Mouse (Mus musculus): ENCODE results near the gene C1qb.

The C1qb gene

DNA sequence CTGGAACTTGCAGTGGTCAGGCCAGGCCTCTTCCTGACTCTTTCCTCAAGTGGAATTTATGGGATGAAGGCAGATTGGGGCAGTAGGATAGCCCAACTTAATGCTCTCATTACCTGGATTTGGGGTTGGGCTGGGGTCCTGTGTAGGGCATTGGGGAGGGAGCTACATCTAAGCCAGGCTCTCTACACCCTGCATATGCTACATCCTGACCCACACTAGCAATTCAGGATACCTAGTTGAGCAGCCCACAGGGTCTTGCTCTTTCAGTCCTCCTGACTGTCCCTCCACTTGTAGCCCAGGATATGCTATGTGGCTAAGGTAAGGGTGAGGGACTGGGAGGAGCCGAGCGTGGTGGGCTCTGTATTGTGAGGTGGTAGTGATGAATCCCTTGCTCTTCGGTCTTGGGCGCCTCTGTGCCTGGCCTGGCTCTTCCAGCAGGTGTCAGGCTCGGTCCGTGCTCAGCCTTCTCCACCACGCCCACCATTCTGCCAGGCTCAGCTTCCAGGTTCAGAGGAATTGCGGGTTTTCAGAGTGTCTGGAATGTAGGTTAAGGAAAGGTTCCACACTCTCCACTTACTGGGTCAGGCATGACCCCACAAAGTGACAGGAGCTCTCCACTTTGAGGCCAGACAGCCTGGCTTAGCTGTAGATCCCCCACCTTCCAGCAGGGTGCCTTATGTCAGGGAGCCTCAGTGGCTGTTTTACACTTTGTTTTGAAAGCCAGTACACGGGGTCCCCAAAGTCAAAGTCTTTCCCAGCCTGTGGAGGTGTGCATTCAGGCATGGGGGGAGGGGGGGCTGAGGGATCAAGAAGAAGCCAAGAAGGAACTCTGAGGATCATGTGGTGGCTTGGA, 7.9 kb upstream of the C1qb start:
- peak; percentile 16 for DNase-seq

GRCm38 (mm10) chr4:136892811-136893210, 6.8 kb upstream of the C1qb start, which contains the start of gene C1qc:
Gene C1qc (minus strand): TSS chr4:136893065.
- peak; percentile 9 for DNase-seq

GRCm38 (mm10) chr4:136892371-136892770, 6.4 kb upstream of the C1qb start:
- DNase-seq, result no peak

- no peak for DNase-seq
These were observed 5.1 kb upstream of the C1qb start for GRCm38 (mm10) chr4:136891115-136891514.

DNA sequence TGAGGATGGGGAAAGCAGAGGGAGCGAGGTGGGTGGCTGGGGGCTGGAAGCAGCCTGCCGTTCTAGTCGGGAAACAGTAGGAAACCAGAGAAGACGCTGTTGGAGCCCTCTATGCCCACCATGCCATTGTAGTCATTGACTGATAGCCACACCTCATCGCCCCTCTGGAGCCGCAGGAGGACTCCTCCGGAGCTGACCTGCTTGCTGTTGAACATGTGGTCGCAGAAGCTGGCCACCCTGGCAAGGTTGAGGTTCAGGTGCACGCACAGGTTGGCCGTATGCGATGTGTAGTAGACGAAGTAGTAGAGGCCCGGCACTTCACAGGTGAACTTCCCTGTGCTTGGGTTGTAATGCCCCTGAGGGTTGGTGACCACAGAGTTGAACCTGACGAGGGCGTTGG, 4.0 kb upstream of the C1qb start:
- DNase-seq, result no peak

DNA sequence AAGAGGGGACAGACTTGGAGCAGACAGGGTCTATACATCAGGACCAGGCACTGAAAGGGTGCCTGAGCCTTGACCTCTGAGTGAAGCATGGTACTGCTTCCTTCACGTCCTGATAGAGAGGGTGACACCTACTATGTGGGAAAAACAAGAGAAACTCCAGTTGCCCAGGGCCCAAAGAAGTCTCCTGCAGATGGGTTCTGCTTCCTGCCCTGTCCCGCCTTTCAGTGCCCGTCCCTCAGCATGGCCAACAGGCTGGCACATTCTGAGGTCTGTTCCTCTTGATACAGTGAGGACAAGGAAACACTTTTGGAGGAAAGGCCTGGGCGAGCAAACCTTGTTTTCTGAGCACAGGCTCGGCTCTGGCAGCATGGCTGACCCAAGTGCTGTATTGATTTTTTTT, 1.7 kb upstream of the C1qb start:
- DNase-seq, result no peak

DNA sequence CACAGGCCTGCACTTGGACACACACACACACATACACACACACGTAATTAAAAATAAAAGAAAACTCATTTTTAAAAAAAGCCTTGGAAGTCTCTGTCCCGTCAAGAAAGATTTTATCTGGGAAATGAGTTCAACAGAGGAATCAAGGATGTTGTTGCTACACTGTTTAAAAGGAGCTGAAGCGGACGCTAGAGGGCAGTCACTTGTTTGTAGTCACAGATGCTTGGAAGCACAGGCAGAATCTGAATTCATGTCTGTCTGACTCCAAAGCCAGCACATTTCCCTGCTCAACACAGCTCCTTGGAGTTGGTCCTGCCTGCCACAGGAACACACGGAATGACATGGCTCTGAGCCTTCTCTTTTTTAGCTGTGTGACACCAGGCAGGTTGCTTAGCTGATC, 7.4 kb downstream of the C1qb start:
- DNase-seq, result peak; percentile 14

- no peak for DNase-seq
These were observed 7.8 kb downstream of the C1qb start for GRCm38 (mm10) chr4:136878171-136878570.

DNA sequence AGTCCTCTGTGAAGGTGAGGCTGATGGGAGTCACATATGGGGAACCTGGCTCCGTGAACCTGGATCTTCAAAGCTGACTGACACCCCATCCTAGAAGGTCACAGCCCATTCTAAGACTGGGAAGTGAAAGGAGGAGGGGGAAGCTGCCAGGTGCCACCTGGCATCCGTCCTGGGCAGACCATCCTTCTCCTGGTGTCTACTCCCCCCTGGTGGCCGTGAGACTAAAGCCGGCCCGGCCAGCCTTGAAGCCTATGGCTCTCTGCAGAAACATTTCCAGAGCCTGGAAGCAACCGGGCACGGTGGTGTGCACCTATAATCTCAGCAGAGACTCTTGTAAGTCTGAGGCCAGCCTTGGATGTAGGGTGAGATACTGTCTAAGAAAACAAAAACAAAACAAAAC, 9.0 kb downstream of the C1qb start:
- peak; percentile 44 for DNase-seq

DNA sequence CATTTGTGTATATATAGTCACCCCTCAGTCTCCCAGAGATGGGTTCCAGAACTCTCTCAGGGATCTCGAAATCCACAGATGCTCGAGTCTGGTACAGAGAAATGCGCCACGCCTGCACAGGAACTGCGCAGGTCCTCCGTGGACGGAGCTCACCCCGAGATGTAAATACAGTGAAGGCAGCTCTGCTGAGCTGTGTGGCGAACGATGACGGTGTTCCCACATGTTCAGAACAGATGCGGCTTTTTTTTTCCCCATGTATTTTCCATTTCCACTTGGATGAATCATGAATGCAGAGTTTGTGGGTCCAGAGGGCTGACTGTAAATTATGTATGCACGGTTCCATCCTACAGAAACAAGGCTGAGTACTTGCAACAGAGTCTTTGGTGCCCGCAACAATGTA, 11.0 kb downstream of the C1qb start:
- DNase-seq, result no peak

DNA sequence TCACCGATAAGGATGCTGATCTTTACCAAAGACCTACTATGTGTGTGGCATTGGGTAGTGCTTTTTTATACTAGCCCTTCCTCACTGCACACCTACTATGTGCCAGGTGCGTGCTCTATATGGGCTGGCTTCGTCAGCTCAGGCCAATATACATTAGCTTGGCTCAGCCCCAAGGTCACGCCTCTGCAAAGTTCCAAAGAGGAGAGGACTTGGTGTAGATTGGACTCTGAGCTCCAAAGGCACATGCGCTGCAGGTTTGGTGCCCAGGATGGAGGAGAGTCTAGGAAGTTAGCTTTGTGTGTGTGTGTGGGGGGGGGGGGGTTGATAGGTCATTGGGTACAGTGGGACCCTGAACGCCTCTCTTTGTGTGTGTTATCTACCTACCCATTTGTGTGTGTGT, 17.6 kb downstream of the C1qb start:
- DNase-seq, result no peak

GRCm38 (mm10) chr4:136867690-136868345, 18.2 kb downstream of the C1qb start:
- no peak for DNase-seq

DNA sequence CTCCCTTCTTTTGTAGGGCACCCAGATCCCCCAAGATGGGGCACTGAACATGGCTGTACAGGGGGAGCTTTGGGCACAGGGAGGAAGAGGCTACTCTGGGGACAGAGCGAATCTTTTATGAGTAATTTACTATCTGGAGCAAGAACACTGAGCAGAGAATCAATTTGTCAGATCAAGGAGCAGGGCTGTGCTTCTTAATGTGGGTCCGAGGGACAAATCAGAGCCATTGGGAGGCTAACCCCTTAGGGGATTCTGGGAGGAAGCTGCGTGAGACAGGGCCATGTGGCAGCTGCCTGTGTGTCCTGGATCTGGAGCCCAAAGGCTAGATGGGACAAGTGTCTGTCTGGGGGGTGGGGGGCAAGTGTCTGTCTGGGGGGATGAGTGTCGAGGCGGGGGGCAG, 20.5 kb downstream of the C1qb start:
- DNase-seq, result no peak

GRCm38 (mm10) chr4:136864751-136865470, 21.1 kb downstream of the C1qb start:
- DNase-seq, result no peak

- no peak for DNase-seq
These were observed 22.5 kb downstream of the C1qb start for GRCm38 (mm10) chr4:136863517-136863916.

GRCm38 (mm10) chr4:136862411-136862810, 23.6 kb downstream of the C1qb start:
- DNase-seq, result no peak

- no peak for DNase-seq
These were observed 24.2 kb downstream of the C1qb start for GRCm38 (mm10) chr4:136861806-136862205.

DNA sequence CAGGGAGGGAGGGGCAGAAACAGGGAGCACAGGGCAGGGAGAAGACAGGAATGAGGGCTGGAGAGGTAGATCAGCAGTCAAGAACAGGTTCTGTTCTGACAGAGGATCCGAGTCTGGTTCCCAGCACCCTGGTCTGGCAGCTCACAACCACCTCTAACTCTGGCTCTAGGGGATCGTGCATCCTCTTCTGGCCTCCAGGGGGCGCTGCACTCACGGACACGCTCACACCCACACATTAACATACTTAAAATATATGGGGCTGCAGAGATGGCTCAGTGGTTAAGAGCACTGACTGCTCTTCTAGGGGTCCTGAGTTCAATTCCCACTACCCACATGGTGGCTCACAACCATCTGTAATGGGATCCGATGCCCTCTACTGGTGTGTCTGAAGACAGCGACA, 26.0 kb downstream of the C1qb start:
- DNase-seq, result no peak

GRCm38 (mm10) chr4:136855081-136855480, 30.9 kb downstream of the C1qb start:
- DNase-seq, result no peak

DNA sequence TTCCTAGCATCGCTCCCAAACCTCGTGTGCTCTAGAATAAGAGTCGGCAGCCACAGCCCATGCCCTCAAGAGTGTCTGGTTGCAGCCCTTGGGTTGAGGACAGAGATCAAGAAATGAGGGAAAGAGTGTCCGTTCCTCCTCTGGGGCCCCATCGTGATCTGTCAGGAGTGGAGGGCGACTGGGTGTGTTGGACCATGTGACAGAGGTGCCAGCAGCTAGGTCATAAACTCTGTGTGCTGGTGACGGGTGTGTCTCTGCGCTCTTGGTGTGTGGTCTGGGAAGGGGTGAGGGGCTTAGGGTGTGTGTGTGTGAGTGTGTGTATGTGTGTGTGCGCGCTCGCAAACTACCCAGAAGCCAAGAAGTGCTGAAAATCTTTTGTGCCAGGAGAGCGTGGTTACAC, 33.0 kb downstream of the C1qb start:
- DNase-seq, result no peak

GRCm38 (mm10) chr4:136852119-136852518, 33.9 kb downstream of the C1qb start:
- DNase-seq, result no peak

- DNase-seq, result no peak
These were observed 37.4 kb downstream of the C1qb start for GRCm38 (mm10) chr4:136848565-136848964.

DNA sequence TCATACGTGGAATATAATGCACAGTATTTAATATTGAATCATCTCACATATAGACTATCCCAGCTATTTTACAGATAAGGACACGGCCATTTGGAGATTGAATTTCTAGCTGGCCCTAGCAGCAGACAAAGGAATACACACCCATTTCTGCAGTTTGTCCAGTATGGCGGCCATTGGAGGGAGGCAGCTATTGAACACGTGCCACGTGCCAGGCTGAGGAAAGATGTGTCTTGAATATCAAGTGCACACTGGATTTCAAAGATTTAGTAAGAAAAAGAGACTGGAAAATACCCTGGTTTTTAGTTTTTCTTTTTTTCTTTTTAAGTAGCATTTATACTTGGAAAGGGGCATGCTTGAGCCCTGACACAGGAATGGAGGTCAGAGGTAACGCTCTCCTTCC, 38.8 kb downstream of the C1qb start:
- no peak for DNase-seq

DNA sequence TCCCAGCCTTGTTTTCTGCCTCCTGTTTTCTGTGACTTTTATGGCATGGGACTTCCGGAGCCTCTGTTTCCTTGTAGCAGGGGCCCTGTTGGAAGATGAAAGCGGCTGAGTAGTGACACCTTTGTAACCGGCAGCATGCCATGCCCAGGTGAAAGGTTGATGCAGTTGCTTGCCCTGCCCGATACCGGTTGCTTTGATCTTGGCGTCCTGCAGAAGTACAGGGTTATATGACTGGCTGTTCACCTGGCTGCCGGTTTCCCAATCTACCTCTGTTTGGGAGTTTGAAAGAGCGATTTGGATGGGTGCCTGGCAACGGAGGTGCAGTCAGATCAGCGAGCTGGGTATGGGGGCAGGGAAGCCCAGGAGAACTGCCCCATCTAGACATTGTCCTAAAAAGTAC, 43.2 kb downstream of the C1qb start:
- DNase-seq, result no peak
